Mouse (Mus musculus) liver, embryonic 14.5 days (tissue): ENCODE measurements around the gene Pitpnb. TPM values are rescaled to one million over a fixed set of nuclear protein-coding genes. Genes with fewer than 3 reads are reported as not detected.

Experiments
- ATAC-seq: fragments of 200-750 bp; cut with Nextera tagmentation; 2 replicates; pipeline ENCODE4 v1.8.0; 2017; ENCODE audit warnings: moderate number of reproducible peaks, mild to moderate bottlenecking, moderate library complexity; ENCODE audit not compliant: insufficient read depth
- DNase-seq, 3 experiments: peaks; one replicate each; pipeline ENCODE4 v3.0.0-alpha.2; 2012 to 2013; ENCODE audit warnings: low read depth in 3 of 3, low spot score in 3 of 3
- H3K27ac ChIP-seq: fragments of 300-500 bp; sonication (generic); 2 replicates; pipeline ENCODE4 v1.5.1; 2014; ENCODE audit warnings: moderate library complexity, mild to moderate bottlenecking, control low read depth, inconsistent platforms
- H3K27me3 ChIP-seq: fragments of 300-500 bp; sonication (generic); 2 replicates; pipeline ENCODE4 v1.6.1; 2014; ENCODE audit warnings: mild to moderate bottlenecking, low read length, moderate library complexity; ENCODE audit not compliant: control insufficient read depth, insufficient read depth
- H3K36me3 ChIP-seq: fragments of 300-500 bp; sonication (generic); replicated peaks from 2 replicates; pipeline ENCODE4 v1.6.1; 2014; ENCODE audit warnings: low read depth; ENCODE audit not compliant: control insufficient read depth, insufficient read depth
- H3K4me1 ChIP-seq, 2 experiments: fragments of 200-500 bp in 1 of 2; fragments of 300-500 bp in 1 of 2; sonication (generic) in 1 of 2; replicated peaks; 2 replicates each; pipeline ENCODE4 v1.6.1; 2012 to 2014; ENCODE audit warnings: antibody characterized with exemption in 1 of 2, inconsistent platforms in 1 of 2, low read length in 1 of 2; ENCODE audit not compliant: control insufficient read depth in 2 of 2, insufficient read depth in 2 of 2
- H3K4me2 ChIP-seq: fragments of 300-500 bp; sonication (generic); 2 replicates; pipeline ENCODE4 v1.6.1; 2014; ENCODE audit warnings: low read depth, mild to moderate bottlenecking, control low read depth, moderate library complexity
- H3K4me3 ChIP-seq, 2 experiments: fragments of 200-500 bp in 1 of 2; fragments of 300-500 bp in 1 of 2; sonication (generic) in 1 of 2; 2 replicates each; pipeline ENCODE4 v1.5.1; 2012 to 2014; ENCODE audit warnings: low read depth in 2 of 2, low read length in 2 of 2, mild to moderate bottlenecking in 2 of 2, control low read depth in 1 of 2, inconsistent platforms in 1 of 2, moderate library complexity in 1 of 2; ENCODE audit not compliant: insufficient read depth in 1 of 2
- H3K9ac ChIP-seq: fragments of 300-500 bp; sonication (generic); replicated peaks from 2 replicates; pipeline ENCODE4 v1.6.1; 2014; ENCODE audit warnings: mild to moderate bottlenecking, control low read depth, moderate library complexity
- H3K9me3 ChIP-seq: fragments of 300-500 bp; sonication (generic); 2 replicates; pipeline ENCODE4 v1.6.1; 2016; ENCODE audit warnings: low read length, mixed read lengths; ENCODE audit not compliant: control insufficient read depth
- CTCF ChIP-seq: IDR thresholded peaks from 2 replicates; pipeline ENCODE4 v1.5.1; 2016; ENCODE audit warnings: antibody characterized with exemption, low read depth, control low read depth
- EP300 ChIP-seq: IDR thresholded peaks from 2 replicates; pipeline ENCODE4 v1.6.1; 2016; ENCODE audit warnings: antibody characterized with exemption, low read depth
- WGBS: fragments of 180-500 bp; shearing (Covaris S2); extraction: QIAGEN DNeasy Blood & Tissue Kit; methylation state at CpG from one replicate; pipeline ENCODE4 v1.1.7; 2014; ENCODE audit not compliant: insufficient replicate concordance; 5-methylcytosine and 5-hydroxymethylcytosine counted together
- polyA plus RNA-seq, 2 experiments: library from polyadenylated mRNA; depleted of rRNA in 1 of 2; stranded (reverse) in 1 of 2; unstranded in 1 of 2; fragments of >200 nt; fragmentation: Nextera tagmentation in 1 of 2; extraction: Ambion mirVana in 1 of 2; gene quantifications; 2 replicates each; pipeline versions ENCODE4 v1.2.1 to v1.2.3; 2012 to 2014

Gene Pitpnb
- polyA plus RNA-seq, 2 experiments, result 23.1 to 31.5 TPM

- H3K9ac ChIP-seq, result no peak overlapping the region
- no peaks in the 10 kb centered on the region for H3K9me3 ChIP-seq
- no peak overlapping the region for H3K4me2 ChIP-seq
- no peak for ATAC-seq
- TF ChIP-seq EP300 (no peak), CTCF (no peak)
- no peak for DNase-seq
- H3K4me3 ChIP-seq, result no peak overlapping the region
- 16% methylated on average over 5 of the region's 5 CpGs for WGBS
- H3K36me3 ChIP-seq, result no peaks in the 10 kb centered on the region
- H3K4me1 ChIP-seq, result peaks cover 0 to 3% of the 10 kb centered on the region in 2 experiments; a peak in 1 of 4 replicates
- no peaks in the 10 kb centered on the region for H3K27me3 ChIP-seq
- no peak overlapping the region for H3K27ac ChIP-seq
Measured at GRCm38 (mm10) chr5:111432842-111433241, 102.3 kb downstream of the Pitpnb start.

GRCm38 (mm10) chr5:111434342-111434842 is 103.8 kb downstream of the Pitpnb start:
- H3K9me3 ChIP-seq, result no peaks in the 10 kb centered on the region
- ATAC-seq (no peak), DNase-seq (no peak)
- no peaks in the 10 kb centered on the region for H3K36me3 ChIP-seq
- H3K27ac ChIP-seq, result no peak overlapping the region
- no peak overlapping the region for H3K9ac ChIP-seq
- H3K4me1 ChIP-seq, result peaks cover 0 to 3% of the 10 kb centered on the region in 2 experiments; a peak in 1 of 4 replicates
- no peak overlapping the region for H3K4me3 ChIP-seq
- 59% methylated on average over 16 of the region's 16 CpGs for WGBS
- no peaks in the 10 kb centered on the region for H3K27me3 ChIP-seq
- TF ChIP-seq EP300 (no peak), CTCF (no peak)
- no peak overlapping the region for H3K4me2 ChIP-seq

DNA sequence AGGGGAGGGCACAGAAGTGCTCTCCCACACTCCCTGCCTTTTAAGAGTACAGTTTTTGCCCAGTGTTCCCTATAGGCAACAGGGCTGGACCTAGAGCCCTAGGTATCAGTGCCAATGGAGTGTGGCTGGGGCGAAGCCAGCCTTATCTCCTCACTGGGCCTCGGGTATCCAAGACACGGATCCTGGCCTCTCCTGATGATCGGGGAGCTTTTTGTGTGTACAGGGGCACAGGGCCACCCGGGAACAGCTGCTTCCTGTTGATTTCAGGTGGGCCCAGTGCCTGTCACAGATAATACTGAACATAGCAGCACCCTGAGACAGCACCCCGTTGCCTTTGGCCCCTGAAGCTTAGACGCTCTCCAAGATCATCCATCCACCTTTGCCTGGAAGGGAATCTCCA is 105.7 kb downstream of the Pitpnb start:
- ATAC-seq (no peak; the same call in 1 of the 2 replicates), DNase-seq (no peak)
- Histone ChIP-seq H3K27me3 (no peaks in the 10 kb centered on the region), H3K9me3 (no peaks in the 10 kb centered on the region), H3K4me2 (no peak overlapping the region), H3K9ac (no peak overlapping the region), H3K4me3 (no peak overlapping the region), H3K4me1 (peaks cover 0 to 3% of the 10 kb centered on the region in 2 experiments; a peak in 1 of 4 replicates), H3K27ac (no peak overlapping the region), H3K36me3 (no peaks in the 10 kb centered on the region)
- TF ChIP-seq EP300, result no peak
- TF ChIP-seq CTCF, result no peak
- WGBS, result 13% methylated on average over 7 of the region's 7 CpGs

- no peak for ATAC-seq
- WGBS, result 47% methylated on average over 7 of the region's 7 CpGs
- no peak overlapping the region for H3K27ac ChIP-seq
- no peak for DNase-seq
- H3K36me3 ChIP-seq, result no peaks in the 10 kb centered on the region
- H3K4me1 ChIP-seq, result peaks cover 0 to 3% of the 10 kb centered on the region in 2 experiments; a peak in 1 of 4 replicates
- H3K4me3 ChIP-seq, result no peak overlapping the region
- H3K27me3 ChIP-seq, result no peaks in the 10 kb centered on the region
- no peak overlapping the region for H3K4me2 ChIP-seq
- TF ChIP-seq EP300 (no peak), CTCF (no peak)
- no peak overlapping the region for H3K9ac ChIP-seq
- H3K9me3 ChIP-seq, result no peaks in the 10 kb centered on the region
Measured at GRCm38 (mm10) chr5:111437205-111437604, 106.6 kb downstream of the Pitpnb start.

Other genes with a start within 250 kb of the Pitpnb start
- 0.44 and 0.52 TPM in 2 replicates for gene Mn1, start 86.6 kb downstream of the Pitpnb start, polyA plus RNA-seq (2012; rRNA removed)
- 0.81 and 0.99 TPM in 2 replicates for gene Mn1, start 86.6 kb downstream of the Pitpnb start, polyA plus RNA-seq (2014; fragmentation: Nextera tagmentation; extraction: Ambion mirVana)